Mouse (Mus musculus): ENCODE data around the gene Sh3pxd2a. TPM values are rescaled to one million over a fixed set of nuclear protein-coding genes. Genes with fewer than 3 reads are reported as not detected.

Sh3pxd2a gene
- polyA plus RNA-seq, 1 experiment, result 13.4 TPM

DNA sequence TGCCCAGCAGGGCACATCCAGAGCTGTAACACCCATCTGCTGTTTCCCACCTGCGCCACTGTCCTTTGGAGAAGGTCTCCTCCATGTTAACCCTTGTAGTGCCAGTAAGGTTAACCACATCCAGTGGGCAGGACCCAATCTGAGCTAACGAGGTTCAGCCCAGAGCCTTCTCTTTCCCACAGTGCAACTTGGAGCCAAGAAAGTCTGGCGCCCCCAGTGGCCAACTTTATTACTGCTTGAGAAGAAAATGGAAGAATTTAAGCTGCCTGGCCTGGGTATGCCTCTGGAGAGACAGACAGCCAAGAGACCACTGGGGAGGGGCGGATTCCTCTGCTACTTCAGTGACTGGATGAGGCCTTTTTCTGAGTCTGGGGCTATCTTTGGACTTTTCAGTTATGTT lies 89.8 kb downstream of the Sh3pxd2a start:
- H3K4me3 ChIP-seq (ENCODE audit: insufficient read depth, low read length), result no peak overlapping the region
- no peaks in the 10 kb centered on the region for H3K4me1 ChIP-seq (ENCODE audit: control insufficient read depth, insufficient read depth, low read length)
- TF ChIP-seq CTCF (IDR thresholded peaks at IDR 0.05; ENCODE audit: extremely low read depth, insufficient read depth, low read length) (peak; percentile 52), POLR2A (IDR thresholded peaks at IDR 0.05; ENCODE audit: extremely low read depth, insufficient read depth, low read length) (no peak)
- H3K27ac ChIP-seq (ENCODE audit: insufficient read depth, low read length), result no peak overlapping the region

DNA sequence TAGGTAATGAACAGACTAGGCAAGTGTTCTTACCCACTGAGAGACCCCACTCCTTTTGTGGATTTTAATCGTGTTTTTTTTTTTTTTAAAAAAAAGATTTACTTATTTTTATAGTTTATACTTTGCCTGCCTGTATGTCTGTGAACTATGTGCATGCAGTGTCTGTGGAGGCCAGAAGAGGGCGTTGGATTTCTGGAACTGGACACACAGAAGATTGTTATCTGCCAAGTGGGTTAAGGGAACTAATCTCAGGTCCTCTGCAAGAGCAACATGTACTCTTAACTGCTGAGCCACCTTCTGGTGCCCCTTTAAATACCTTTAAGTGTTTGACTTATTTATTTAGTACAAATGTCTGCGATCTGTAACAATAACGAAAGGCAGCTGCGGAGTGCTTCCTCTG lies 92.2 kb downstream of the Sh3pxd2a start:
- TF ChIP-seq CTCF (IDR thresholded peaks at IDR 0.05; ENCODE audit: extremely low read depth, insufficient read depth, low read length), result no peak
- TF ChIP-seq POLR2A (IDR thresholded peaks at IDR 0.05; ENCODE audit: extremely low read depth, insufficient read depth, low read length), result no peak
- H3K4me3 ChIP-seq (ENCODE audit: insufficient read depth, low read length), result no peak overlapping the region
- H3K4me1 ChIP-seq (ENCODE audit: control insufficient read depth, insufficient read depth, low read length), result no peaks in the 10 kb centered on the region
- H3K27ac ChIP-seq (ENCODE audit: insufficient read depth, low read length), result no peak overlapping the region

DNA sequence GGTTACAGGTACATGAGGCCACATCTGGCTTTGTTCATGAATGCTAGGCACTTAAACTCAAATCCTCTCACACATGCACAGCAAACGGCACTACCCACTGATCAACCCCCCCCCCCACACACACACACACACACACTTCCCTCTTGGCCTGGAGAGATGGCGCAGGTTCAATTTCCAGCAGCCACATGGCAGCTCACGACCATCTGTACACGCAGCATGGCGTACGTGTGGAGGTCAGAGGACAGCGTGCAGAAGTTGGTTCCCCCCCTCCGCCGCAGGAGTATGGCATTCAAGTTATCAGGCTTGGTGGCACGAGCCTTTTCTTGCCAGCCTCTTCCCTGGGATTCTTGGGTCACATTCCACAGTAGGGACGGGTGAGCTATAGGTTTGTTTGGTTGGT lies 92.7 kb downstream of the Sh3pxd2a start:
- TF ChIP-seq POLR2A (IDR thresholded peaks at IDR 0.05; ENCODE audit: extremely low read depth, insufficient read depth, low read length) (no peak), CTCF (IDR thresholded peaks at IDR 0.05; ENCODE audit: extremely low read depth, insufficient read depth, low read length) (no peak)
- H3K4me3 ChIP-seq (ENCODE audit: insufficient read depth, low read length), result no peak overlapping the region
- H3K4me1 ChIP-seq (ENCODE audit: control insufficient read depth, insufficient read depth, low read length), result no peaks in the 10 kb centered on the region

DNA sequence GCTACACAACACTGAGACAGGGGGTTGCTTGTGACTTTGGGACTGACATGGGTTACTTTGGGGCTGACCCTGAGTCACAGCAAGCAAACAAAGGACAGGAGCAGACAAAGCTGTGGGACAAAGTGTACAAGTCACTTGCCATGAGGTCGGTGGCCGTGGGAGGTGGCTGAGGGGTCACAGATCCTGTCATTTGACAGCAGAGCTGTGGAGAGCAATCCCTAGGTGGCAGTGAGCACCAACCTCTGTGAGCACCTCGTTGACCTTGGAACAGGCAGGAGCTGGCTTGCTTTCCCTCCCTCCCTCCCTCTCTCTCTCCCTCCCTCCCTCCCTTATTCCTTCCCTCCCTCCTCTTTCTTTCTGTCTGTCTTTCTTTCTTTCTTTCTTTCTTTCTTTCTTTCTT lies 95.2 kb downstream of the Sh3pxd2a start:
- H3K4me3 ChIP-seq (ENCODE audit: insufficient read depth, low read length), result no peak overlapping the region
- H3K4me1 ChIP-seq (ENCODE audit: control insufficient read depth, insufficient read depth, low read length), result no peaks in the 10 kb centered on the region
- no peak overlapping the region for H3K27ac ChIP-seq (ENCODE audit: insufficient read depth, low read length)
- TF ChIP-seq POLR2A (IDR thresholded peaks at IDR 0.05; ENCODE audit: extremely low read depth, insufficient read depth, low read length) (no peak), CTCF (IDR thresholded peaks at IDR 0.05; ENCODE audit: extremely low read depth, insufficient read depth, low read length) (no peak)

More for the DNA sequence above, 92.7 kb downstream of the Sh3pxd2a start:
- no peak overlapping the region for H3K27ac ChIP-seq (ENCODE audit: insufficient read depth, low read length)

DNA sequence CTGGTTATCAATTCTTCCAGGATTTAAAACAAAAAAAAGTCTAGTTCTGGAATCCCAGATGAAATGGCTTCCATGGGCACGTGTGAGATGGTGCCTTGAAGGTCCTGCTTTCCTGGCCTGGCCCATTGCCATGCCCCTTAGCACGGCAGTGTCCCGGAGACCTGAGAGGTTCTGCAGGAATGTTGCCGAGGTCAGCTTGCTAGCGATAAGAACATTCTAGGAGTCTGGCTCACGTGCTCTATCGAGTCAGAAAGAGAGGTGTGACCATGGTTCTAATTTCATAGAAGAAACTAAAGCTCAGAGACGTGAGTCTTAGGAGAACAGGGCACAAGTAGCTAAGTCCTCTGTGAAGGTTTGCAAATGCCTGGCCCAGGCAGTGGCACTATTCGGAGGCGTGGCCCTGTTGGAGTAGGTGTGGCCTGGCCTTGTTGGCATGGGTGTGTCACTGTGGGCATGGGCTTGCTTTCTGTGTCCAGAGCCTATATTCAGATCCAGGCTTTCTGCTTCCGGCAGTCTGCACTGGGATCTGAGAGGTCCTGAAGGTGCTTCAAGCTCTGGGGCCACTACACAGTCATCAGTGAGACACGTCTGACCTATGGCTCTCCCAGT lies 96.8 kb downstream of the Sh3pxd2a start:
- Histone ChIP-seq H3K27ac (ENCODE audit: insufficient read depth, low read length) (no peak overlapping the region), H3K4me3 (ENCODE audit: insufficient read depth, low read length) (no peak overlapping the region), H3K4me1 (ENCODE audit: control insufficient read depth, insufficient read depth, low read length) (no peaks in the 10 kb centered on the region)
- TF ChIP-seq CTCF (IDR thresholded peaks at IDR 0.05; ENCODE audit: extremely low read depth, insufficient read depth, low read length) (no peak), POLR2A (IDR thresholded peaks at IDR 0.05; ENCODE audit: extremely low read depth, insufficient read depth, low read length) (no peak)

DNA sequence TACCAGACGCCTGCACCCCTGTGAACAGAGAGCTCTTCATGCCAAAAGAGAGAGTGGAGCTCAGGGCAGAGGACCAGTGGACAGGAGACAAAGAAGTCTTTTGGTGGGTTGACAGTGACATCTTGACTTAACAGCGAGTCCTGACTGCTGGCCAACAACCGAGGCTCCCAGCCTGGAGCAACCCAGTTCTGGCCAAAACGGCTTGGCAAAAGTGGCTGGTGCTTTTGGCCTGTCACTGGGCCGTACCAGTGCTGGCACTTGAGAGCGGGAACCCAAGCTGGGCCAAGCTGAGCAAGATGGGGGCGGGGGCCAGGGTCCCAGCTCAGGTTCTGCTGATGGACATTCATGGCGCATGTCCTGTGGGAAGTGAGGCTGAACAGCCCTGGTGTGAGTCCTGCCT lies 97.6 kb downstream of the Sh3pxd2a start:
- no peak for TF ChIP-seq POLR2A (IDR thresholded peaks at IDR 0.05; ENCODE audit: extremely low read depth, insufficient read depth, low read length)
- no peak for TF ChIP-seq CTCF (IDR thresholded peaks at IDR 0.05; ENCODE audit: extremely low read depth, insufficient read depth, low read length)

DNA sequence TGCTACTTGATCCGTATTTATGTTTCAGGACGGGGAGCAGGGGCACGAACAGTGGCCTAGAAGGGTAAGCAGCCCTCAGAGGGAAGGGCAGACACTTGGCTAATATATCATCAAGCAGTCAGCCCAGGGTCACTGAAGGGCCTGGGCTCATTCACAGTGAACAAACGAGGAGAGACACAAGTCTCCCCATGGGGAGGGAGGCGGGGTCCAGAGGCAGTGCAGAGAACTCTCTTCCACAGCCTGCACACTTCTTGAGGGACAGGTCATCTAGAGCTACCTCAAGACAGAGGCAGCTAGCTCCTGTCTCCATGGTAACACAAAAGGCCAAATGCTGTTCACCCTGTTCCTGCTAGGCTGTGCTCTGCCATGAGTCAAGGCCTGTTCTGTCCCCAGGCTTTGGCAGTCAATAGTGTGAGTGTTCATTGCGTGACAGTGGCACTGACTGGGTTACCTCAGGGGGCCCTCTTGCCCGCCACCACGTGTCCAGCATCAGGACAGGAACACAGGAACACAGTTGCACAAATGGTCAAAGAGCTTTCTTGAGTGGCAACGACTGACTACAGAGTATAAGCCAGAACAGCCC lies 101.0 kb downstream of the Sh3pxd2a start:
- H3K4me3 ChIP-seq (ENCODE audit: insufficient read depth, low read length), result no peak overlapping the region
- TF ChIP-seq POLR2A (IDR thresholded peaks at IDR 0.05; ENCODE audit: extremely low read depth, insufficient read depth, low read length) (no peak), CTCF (IDR thresholded peaks at IDR 0.05; ENCODE audit: extremely low read depth, insufficient read depth, low read length) (no peak)
- H3K4me1 ChIP-seq (ENCODE audit: control insufficient read depth, insufficient read depth, low read length), result no peaks in the 10 kb centered on the region
- H3K27ac ChIP-seq (ENCODE audit: insufficient read depth, low read length), result no peak overlapping the region

More for the DNA sequence above, 97.6 kb downstream of the Sh3pxd2a start:
- Histone ChIP-seq H3K4me1 (ENCODE audit: control insufficient read depth, insufficient read depth, low read length) (no peaks in the 10 kb centered on the region), H3K27ac (ENCODE audit: insufficient read depth, low read length) (no peak overlapping the region), H3K4me3 (ENCODE audit: insufficient read depth, low read length) (no peak overlapping the region)

DNA sequence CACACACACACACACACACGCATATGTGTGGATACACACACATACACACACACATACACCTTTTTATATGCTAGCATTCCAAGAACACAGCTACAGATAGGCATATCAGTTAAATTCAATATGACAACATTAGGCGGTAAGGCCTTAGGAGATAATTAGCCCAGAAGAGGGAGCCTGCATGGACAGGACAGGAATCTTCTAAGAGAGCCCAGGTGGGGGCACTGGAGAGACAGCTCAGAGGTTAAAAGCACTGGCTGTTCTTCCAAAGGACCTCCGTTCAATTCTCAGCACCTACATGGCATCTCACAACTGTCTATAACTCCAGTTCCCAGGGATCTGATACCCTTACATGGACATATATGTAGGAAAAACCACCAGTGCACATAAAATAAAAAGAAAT lies 103.3 kb downstream of the Sh3pxd2a start:
- Histone ChIP-seq H3K27ac (ENCODE audit: insufficient read depth, low read length) (no peak overlapping the region), H3K4me1 (ENCODE audit: control insufficient read depth, insufficient read depth, low read length) (no peaks in the 10 kb centered on the region), H3K4me3 (ENCODE audit: insufficient read depth, low read length) (no peak overlapping the region)
- TF ChIP-seq CTCF (IDR thresholded peaks at IDR 0.05; ENCODE audit: extremely low read depth, insufficient read depth, low read length) (no peak), POLR2A (IDR thresholded peaks at IDR 0.05; ENCODE audit: extremely low read depth, insufficient read depth, low read length) (no peak)

DNA sequence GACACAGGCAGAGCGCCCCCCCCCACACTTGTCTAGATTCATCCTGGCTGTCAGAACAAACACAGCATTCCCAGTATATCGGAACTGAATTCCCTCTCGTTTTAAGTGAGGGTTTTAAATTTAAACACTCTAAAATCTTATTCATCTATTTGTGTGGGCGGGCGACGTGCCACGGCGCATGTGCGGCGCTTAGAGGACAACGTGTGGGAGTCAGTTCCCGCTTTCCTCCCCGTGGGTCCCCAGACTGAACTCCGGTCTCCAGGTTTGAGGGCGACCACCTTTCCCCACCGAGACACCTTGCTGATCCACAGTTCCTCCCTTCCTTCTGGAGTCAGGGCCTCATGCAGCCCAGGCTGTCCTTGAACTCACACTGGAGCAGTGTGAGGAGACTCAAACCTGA lies 104.2 kb downstream of the Sh3pxd2a start:
- Histone ChIP-seq H3K27ac (ENCODE audit: insufficient read depth, low read length) (no peak overlapping the region), H3K4me3 (ENCODE audit: insufficient read depth, low read length) (no peak overlapping the region), H3K4me1 (ENCODE audit: control insufficient read depth, insufficient read depth, low read length) (no peaks in the 10 kb centered on the region)
- TF ChIP-seq CTCF (IDR thresholded peaks at IDR 0.05; ENCODE audit: extremely low read depth, insufficient read depth, low read length) (no peak), POLR2A (IDR thresholded peaks at IDR 0.05; ENCODE audit: extremely low read depth, insufficient read depth, low read length) (no peak)

DNA sequence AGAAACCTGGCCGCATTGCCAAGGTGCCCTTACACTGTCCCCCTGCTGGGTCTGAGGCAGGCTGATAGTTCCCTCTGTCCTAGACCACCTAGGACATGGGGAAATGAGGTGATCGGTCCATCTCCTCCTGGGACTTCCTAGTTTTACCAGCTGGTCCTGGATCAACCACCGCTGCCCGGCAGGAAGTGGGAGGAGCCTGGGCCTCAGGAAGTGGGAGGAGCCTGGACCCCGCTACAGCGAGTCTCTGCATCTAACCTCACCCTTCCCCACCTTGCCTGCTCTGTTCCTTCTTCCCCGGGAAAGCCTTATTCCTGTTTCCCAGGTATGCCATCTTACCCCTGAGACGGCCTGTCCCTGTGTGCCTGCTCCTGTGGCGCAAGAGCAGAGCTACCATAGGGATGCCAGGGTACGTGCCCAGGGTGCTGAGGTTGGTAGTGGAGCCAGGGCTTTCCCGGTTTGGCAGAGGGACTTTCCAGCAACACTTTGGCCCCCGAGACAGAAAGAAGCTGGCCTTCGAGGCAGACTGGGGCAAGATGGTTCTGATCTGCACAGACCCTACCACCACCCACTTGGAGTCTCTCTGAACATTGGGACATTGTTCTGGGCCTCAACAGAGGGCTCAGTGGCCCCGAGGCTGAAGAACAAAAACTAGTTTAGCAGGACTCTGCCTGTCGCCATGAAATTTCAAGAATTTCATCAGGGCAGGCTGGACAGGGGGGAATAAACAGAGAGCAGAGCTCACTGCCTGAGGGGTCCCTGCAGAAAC lies 104.9 kb downstream of the Sh3pxd2a start:
- TF ChIP-seq POLR2A (IDR thresholded peaks at IDR 0.05; ENCODE audit: extremely low read depth, insufficient read depth, low read length) (no peak), CTCF (IDR thresholded peaks at IDR 0.05; ENCODE audit: extremely low read depth, insufficient read depth, low read length) (no peak)
- Histone ChIP-seq H3K4me1 (ENCODE audit: control insufficient read depth, insufficient read depth, low read length) (no peaks in the 10 kb centered on the region), H3K27ac (ENCODE audit: insufficient read depth, low read length) (no peak overlapping the region)

More for the DNA sequence above, 104.9 kb downstream of the Sh3pxd2a start:
- H3K4me3 ChIP-seq (ENCODE audit: insufficient read depth, low read length), result no peak overlapping the region

Measured in cortical plate, adult 2 months (tissue).